Mouse (Mus musculus): Measurements from ENCODE around the gene Ssx2ip.

Ssx2ip gene

DNA sequence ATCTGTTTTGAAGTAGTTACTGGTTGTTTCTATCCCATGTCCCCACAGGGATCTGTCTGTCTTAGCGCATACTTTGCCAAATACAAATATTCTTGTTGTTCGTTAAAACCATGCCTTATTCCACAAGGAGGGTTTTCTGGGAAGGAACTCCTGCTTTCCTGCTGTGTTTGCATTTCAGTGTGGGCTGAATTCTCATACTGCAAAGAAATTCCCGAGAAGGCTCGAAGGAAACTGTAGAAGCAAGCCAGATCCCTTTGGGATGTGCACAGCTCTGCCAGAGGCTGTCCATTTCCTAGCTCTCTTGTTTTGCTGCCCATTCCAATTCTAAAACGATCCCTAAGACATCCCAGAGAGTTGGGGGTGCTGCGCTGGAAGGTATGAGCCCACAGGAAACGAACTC is 36.0 kb downstream of the Ssx2ip start:
- no peak for DNase-seq

DNA sequence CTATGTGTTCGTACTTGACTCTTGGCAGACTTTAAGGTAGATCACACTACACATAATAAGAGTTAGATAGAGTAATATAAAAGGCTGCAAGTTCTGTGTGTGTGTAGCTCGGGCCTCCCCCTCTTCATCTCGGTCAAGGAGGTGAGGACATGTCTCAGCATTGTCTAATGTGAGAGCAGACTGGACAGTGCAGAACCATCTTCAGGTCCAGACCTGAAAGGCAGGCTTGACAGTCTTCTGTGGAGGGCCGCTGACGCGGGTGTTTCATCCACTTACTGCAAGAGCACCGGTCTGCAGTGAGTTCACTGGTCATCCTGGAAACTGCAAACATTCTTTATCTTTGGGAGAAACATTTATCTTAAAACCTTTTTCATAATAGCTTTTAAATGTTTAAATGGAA is 38.0 kb downstream of the Ssx2ip start:
- DNase-seq = no peak

GRCm38 (mm10) chr3:146442936-146443335 is 38.5 kb downstream of the Ssx2ip start:
- no peak for DNase-seq

DNA sequence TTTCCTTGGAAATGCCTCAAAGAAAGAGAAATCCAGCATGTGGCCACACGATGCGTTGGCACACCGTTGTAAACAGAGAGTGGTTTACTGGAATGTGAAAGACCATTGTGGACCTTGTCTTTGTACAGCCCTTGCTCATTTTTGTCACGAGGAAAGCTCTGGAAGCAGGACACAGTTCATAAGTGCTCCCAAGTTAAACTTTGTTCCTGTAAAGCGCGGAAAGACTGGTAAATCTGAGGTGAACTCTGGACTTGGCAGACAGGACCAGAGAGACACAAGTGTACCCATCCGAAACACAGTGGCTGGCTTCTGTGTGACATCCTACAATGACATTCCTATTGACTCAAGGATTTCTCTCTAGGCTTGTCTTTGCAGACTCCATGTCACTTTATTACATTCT is 38.9 kb downstream of the Ssx2ip start:
- DNase-seq = no peak

- DNase-seq = no peak
Observed at GRCm38 (mm10) chr3:146444880-146445279, 40.4 kb downstream of the Ssx2ip start.

DNA sequence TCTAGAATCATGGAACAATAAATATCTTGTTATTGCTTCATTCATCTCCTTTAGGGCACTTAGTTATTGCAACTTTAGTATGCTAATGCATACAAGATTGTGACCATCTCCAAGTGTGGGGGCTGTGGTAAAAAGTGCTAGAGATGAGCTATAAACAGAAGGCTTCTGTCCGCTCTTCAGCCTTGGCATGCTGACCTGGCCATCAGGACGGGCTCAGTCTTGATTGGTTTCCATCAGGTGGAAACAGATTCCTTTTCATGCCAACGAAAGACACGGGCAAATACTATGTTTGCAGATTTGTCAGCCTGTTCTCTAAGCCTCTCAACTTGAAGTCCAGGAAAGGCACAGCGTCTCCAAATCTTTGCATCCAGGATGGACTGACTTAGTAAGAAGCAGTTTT is 42.7 kb downstream of the Ssx2ip start:
- DNase-seq = no peak

- no peak for DNase-seq
Observed at GRCm38 (mm10) chr3:146447598-146447997, 43.2 kb downstream of the Ssx2ip start.

GRCm38 (mm10) chr3:146448372-146448771 is 43.9 kb downstream of the Ssx2ip start:
- no peak for DNase-seq

DNA sequence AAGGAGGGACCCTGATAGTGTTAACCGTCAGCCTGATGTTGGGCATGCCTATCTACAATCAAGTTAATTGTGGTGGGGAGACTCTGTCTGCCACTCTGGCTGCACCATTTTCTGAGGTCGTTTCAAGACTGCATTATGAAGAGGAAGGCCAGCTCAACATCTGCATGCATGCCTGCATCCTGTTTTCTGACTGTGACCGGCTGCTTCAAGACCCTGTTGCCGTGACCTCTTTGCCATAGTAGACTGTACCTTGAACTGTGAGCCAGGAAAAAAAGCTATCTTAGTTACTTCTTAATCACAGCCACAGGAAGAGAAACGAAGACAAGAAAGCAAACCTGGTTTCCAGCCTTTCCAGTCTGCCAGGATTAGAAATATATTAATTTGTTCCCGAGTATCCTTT is 44.5 kb downstream of the Ssx2ip start:
- no peak for DNase-seq

DNA sequence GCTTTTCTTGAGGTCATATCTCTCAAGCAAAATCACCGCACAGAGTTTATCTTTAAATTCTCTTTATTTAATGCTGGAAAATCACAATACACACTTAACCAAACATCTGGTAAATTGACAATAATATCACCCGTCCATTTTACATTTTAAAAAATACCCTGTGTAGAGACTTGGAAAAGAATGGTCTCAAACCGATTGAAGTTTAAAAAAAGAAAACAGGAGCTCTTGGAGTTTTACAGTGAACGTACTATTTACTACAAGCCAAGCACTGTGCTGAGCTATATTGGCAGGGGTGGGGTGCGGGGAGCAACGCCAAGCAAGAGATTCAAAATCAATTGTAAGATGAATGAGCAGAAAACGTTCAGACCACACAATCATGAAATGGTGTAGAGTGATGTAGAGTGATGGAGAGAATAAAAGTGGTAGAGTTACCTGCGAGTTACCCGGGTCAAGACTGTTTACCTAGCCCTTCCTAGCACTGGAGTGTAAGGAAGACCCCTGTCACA is 45.4 kb downstream of the Ssx2ip start, which contains the start of gene Ctbs:
Gene Ctbs, plus strand, starts transcription at position 51 of the 506 bp plus-strand sequence.
- no peak for DNase-seq

- peak; percentile 88 for DNase-seq
Observed at GRCm38 (mm10) chr3:146450371-146450841, 46.0 kb downstream of the Ssx2ip start.

DNA sequence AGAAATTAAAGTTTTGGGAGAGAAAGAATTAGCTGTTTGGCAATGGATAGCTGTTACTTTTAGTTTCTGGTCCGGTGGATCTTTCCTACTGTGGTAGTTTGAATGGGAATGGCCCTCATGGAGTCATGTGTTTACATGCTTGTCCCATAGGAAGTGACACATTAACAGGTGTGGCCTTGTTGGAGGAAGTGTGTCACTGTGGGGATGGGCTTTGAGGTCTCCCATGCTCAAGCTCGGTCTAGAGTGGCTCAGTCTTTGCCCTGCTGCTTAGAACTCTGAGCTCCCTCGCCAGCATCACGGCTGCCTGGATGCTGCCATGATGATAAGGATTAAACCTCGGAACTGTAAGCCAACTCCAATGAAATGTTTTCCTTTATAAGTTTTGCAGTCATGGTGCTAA is 46.9 kb downstream of the Ssx2ip start:
- DNase-seq = no peak

GRCm38 (mm10) chr3:146462939-146463338 is 58.5 kb downstream of the Ssx2ip start:
- DNase-seq = no peak

DNA sequence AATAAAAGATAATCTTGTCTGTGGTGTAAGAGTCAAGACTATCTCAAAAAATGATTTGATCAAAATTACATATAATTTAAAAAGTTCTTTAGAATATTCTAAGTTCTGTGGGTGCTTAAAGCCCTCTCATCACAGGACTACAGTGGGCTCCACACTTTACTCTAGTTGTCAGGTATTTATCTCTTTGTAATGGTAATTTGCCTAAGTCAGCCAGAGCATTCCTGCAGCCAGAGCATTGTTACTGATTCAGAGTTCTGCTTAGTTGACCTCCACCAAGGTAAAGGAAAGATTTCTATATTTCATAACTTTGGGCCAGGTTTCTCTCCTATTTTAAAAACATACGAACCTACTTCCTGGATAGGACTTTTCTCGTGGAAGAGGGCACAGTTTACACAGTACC is 64.8 kb downstream of the Ssx2ip start:
- DNase-seq = no peak

DNA sequence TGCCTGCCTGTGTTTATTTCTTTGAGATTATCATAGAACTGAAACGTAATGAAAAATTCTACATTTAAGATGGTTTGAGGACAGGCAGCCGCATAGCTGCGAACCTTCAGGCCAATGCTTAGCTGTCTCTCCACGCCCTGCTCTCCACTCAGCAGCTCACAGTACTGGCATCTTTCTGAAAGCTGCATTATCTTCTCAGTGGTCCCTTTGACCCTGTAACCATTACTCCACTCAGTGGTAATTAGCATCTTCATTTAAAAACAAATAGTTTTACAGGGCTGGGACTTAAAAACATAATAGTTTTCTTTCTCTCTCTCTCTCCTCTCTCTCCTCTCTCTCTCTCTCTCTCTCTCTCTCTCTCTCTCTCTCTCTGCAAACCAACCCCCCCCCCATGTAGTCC is 68.2 kb downstream of the Ssx2ip start:
- DNase-seq = no peak

GRCm38 (mm10) chr3:146473741-146474140 is 69.3 kb downstream of the Ssx2ip start:
- no peak for DNase-seq

- no peak for DNase-seq
Observed at GRCm38 (mm10) chr3:146474428-146474827, 70.0 kb downstream of the Ssx2ip start.

- peak; percentile 11 for DNase-seq
Observed at GRCm38 (mm10) chr3:146482044-146482443, 77.6 kb downstream of the Ssx2ip start.

GRCm38 (mm10) chr3:146486464-146486863 is 82.0 kb downstream of the Ssx2ip start:
- no peak for DNase-seq
